Mouse (Mus musculus) gastrocnemius, adult 2 months (tissue): ENCODE data around the gene Tle2. TPM values are rescaled to one million over a fixed set of nuclear protein-coding genes. Genes with fewer than 3 reads are reported as not detected.

Experiments
- DNase-seq: peaks from one replicate; pipeline ENCODE4 v3.0.0; 2022
- H3K27ac ChIP-seq: fragments of 200-600 bp; 2 replicates; pipeline ENCODE4 v1.8.1; 2022; ENCODE audit warnings: mild to moderate bottlenecking
- H3K4me3 ChIP-seq: fragments of 200-600 bp; 2 replicates; pipeline ENCODE4 v1.8.1; 2022; ENCODE audit warnings: mild to moderate bottlenecking, moderate library complexity
- CTCF ChIP-seq: fragments of 200-600 bp; IDR thresholded peaks from 2 replicates; pipeline ENCODE4 v1.8.1; 2022; ENCODE audit warnings: antibody characterized with exemption, mild to moderate bottlenecking, moderate library complexity
- intact Hi-C: fragments of 180-260 bp; cut with DNase I; formaldehyde crosslinking; loops from one replicate; pipeline ENCODE4 v1.15.1; 2025
- total RNA-seq, 2 experiments: library from RNA; stranded (reverse); gene quantifications; 2 replicates each; pipeline ENCODE4 v1.2.3; 2021

Gene Tle2
- total RNA-seq, 2 experiments from 2014 or later: 5.6 to 7.3 TPM

DNA sequence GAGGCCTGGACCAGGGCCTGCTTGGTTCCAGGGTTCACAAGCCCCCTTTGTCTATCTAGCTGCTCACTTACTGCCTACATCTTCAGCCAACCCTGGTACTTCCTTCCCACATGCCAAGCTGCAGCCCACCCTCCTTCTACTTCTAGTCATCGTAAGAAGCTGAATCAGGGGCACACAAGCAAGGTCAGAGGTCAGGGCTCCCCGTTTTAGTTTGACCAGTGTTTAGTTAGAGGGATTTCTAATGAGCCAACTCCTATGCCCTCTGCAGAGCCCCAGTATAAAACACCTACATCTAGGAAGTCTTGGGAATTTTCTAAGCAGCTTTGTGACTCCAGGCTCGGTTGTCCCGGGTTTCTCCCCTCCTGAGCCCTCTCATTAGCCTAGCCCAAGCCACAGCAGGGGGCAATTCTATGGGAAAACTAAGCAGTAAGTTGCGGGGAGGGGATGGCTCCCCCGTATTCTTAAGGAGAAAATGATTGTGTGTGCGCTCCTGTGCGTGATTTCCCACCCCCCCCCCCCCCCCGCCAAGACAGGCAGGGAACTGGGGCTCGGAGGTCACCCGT, 4.0 kb upstream of the Tle2 start:
- peak overlapping the region; percentile 88 for H3K4me3 ChIP-seq
- intact Hi-C loops: no loop called here
- no peak for TF ChIP-seq CTCF
- H3K27ac ChIP-seq: peak overlapping the region; percentile 97
- DNase-seq: no peak

DNA sequence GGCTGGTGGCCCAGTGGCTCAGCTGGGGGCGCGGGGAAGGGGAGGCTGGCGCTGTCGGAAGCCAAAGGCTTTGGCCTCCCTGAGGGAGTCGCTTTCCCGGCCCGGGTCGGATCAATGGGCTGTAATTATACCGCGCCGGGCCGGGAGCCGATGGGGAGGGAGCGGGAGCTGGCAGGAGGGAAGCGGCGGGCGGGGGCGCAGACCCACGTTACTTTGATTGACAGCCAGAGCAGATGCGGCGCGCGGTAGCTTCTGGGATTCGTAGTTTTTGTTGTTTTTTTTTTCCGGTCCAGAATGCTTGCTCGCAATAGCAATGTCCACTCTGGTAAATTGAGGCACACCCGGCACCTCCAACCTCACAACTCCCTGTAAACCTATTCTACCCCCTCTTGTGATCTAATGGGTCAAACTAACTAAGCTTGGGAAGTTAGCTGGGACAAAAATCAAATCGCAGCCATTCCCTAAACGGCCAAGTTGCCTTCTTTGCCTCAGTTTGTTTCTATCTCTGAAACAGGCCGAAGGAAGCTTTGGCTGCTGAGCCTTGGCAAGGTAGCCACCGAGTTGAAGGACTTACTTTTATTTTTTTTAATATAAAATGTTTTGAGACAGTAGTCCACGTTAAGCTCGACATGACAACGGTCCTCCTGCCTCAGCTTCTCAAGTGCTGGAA, 3.4 kb upstream of the Tle2 start:
- peak; percentile 97 for DNase-seq
- no peak for TF ChIP-seq CTCF
- Histone ChIP-seq H3K4me3 (peak overlapping the region; percentile 88), H3K27ac (peak overlapping the region; percentile 97)
- intact Hi-C loops: no loop called here

DNA sequence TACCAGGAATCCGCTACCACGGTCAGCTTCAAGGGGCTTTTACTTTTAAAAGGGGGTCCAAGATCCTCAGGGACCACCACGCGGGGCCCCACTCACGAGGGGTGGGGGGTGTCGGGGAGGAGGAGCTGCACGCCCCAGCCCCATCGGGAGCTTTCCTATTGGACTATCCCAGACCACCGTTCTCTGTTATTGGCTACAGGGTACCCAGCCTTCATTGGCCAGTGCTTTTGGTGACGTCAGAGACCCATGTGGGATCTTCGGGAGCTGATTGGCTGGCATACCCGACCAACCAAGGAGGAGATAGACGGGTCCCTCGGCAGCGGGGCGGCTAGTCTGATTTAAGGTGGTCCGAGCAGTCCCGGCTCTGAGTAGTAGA, 2.9 kb upstream of the Tle2 start:
- TF ChIP-seq CTCF: no peak
- DNase-seq: peak; percentile 99
- H3K4me3 ChIP-seq: peak overlapping the region; percentile 88
- peak overlapping the region; percentile 97 for H3K27ac ChIP-seq
- intact Hi-C loops: no loop called here

DNA sequence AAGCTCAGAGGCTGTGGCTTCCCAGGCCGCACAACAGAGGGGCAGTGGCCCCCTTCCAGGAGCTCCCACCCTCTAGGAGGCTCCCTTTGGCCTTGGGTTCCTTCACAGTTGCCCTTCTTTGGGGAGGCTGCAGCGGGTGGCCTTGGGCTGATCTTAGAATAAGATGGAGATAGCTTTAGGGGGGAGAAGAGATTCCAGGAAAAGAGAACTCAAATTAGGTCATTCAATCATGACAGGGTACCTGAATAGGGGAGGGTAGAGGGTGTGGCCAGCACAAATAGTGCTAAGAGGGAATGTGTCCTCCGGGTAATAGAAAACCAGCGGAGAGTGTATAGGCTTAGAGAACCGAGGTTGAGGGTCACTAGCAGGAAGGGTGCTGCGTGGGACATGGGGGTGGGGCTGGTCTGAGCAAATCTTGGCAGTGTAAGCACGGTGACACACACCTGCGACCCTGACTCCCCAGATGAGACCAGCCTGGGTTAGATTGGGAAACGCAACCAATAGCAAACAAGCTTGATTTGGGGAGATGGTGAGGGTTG, 2.2 kb upstream of the Tle2 start:
- TF ChIP-seq CTCF: no peak
- Histone ChIP-seq H3K4me3 (peak overlapping the region; percentile 88), H3K27ac (peak overlapping the region; percentile 97)
- DNase-seq: no peak
- intact Hi-C loops: no loop called here

DNA sequence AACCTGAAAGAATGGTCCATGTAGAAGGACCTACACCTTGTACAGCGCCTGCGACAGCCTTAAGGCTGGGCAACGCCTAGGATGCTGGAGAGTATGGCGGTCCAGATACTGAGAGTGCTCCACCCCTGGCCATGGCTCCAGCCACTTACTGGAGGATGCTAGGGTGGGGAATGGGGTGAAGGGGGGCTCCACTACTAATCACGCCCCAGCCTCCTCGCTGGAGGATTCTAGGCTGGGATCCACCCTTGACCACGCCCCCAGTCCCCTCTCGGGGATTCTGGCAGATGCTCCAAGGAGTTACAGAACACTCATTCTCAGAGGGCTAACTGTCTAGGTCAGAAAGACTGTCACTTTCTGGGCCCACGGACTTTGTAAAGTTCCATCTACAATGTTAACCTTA, 1.4 kb upstream of the Tle2 start:
- intact Hi-C loops: no loop called here
- H3K4me3 ChIP-seq: peak overlapping the region; percentile 88

DNA sequence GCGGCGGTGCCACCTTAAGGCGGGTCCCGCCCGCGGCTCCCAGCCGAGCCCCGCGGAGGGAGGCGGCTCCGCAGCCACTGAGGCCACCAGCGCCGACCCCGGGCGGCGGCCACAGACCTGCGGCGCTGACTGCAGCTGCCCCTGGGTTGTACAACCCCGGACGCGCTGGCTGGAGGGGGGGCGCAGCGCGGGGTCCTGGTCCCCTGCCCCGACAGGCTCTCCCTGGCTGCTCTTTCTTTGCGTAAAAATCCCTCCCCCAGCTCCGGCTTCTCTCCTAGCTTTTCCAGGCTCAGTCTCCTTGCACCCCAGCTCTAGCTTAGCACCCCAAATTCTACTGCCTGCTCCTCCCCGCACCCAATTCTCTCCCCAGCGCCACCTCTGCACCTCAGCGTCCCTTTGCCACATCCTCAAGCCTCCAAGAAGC, 859 bp downstream of the Tle2 start:
- Histone ChIP-seq H3K27ac (peak overlapping the region; percentile 88), H3K4me3 (peak overlapping the region; percentile 87)
- TF ChIP-seq CTCF: no peak
- intact Hi-C loops: loop anchor here (2.0 kb wide), 1 partner anchor 24 kb away; no protein-coding TSS in a partner anchor
- peak; percentile 79 for DNase-seq

More for the DNA sequence above, 1.4 kb upstream of the Tle2 start:
- peak; percentile 79 for DNase-seq
- no peak for TF ChIP-seq CTCF
- H3K27ac ChIP-seq: peak overlapping the region; percentile 97

DNA sequence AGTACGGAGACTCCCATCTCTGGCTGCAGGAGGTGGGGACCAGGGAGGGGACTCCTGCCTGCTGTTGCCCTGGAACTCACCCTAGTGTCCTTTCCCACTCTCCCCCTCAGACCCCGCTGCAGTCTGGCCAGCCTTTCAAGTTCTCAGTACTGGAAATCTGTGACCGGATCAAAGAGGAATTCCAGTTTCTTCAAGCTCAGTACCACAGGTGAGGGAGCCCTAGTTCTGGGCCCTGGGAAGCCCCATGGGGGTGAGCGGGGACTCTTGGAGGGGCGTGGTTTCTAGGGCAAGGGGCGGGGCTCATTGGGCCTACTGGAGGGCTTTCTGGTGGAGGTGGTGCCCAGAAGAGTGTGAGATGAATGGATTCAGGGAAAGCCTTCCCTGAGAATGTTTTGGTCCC, 1.3 kb downstream of the Tle2 start:
- no peak for DNase-seq
- H3K4me3 ChIP-seq: peak overlapping the region; percentile 87
- intact Hi-C loops: loop anchor here (2.0 kb wide), 1 partner anchor 23 kb away; no protein-coding TSS in a partner anchor
- TF ChIP-seq CTCF: no peak
- peak overlapping the region; percentile 88 for H3K27ac ChIP-seq

DNA sequence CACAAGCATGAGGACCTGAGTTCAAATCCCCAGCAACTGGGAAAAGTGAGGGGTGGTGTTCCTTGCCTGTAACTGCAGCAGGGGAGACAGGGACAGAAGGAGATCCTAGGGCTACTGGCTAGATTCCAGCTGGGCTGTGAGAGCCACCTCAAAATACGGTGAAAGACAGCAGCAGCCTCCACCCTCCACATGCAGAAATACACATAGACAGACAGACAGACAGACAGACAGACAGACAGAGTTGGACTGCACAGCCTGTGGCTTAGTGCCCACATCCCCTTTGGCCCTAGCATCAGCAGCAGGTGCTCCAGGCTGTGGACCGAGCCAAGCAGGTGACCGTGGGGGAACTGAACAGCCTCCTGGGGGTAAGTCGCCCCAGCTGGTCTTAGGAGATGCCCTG, 5.6 kb downstream of the Tle2 start:
- no peak for TF ChIP-seq CTCF
- intact Hi-C loops: no loop called here
- no peak for DNase-seq
- Histone ChIP-seq H3K27ac (no peak overlapping the region), H3K4me3 (no peak overlapping the region)

DNA sequence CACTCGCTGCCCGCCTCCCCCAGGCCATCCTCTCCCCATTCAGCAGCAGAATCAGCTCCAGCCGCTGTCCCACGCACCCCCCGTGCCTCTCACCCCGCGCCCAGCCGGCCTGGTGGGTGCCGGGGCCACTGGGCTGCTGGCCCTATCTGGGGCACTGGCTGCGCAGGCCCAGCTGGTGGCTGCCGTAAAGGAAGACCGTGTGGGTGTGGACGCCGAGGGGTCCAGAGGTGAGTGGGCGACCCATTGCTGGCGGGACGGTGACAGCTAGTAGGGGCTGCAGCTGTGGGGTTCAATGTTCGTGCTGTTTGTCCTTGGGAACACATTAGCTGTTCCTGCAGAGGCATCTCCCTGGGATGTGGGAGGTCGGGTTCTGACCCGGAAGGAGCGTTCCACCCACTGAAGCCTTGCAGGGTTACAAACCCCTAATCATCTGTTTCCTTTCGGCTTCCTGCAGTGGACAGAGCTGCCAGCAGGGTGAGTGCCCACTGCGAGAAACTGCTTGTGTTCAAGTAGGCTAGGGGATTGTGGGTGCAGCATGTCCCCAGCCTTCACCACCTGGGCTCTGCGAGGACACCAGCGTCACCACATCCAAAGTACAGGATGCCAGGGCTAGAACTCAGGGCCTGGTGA, 6.2 kb downstream of the Tle2 start:
- TF ChIP-seq CTCF: no peak
- intact Hi-C loops: no loop called here
- no peak overlapping the region for H3K27ac ChIP-seq
- no peak for DNase-seq
- peak overlapping the region; percentile 7; the same call in 1 of the 2 replicates for H3K4me3 ChIP-seq

DNA sequence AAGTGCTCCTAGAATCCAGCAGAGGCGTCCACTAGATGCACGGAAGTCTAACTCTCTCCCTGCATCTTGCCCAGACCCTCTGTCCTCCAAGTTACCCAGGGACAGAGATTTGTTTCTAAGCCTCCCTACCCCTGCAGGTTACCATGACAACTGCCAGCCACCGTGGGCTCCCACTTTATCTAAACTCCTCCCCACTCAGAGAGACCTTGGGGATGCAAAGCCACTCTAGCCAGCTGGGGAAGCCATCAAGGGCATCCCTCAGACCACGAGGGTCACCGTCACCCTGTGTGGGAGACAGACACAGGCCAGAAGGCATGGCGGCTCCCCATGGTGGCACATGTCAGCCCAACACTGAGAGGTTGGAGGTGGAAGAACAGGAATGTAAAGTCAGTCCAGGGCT, 9.0 kb downstream of the Tle2 start:
- intact Hi-C loops: no loop called here
- no peak for DNase-seq
- no peak overlapping the region for H3K27ac ChIP-seq
- no peak overlapping the region for H3K4me3 ChIP-seq
- no peak for TF ChIP-seq CTCF

DNA sequence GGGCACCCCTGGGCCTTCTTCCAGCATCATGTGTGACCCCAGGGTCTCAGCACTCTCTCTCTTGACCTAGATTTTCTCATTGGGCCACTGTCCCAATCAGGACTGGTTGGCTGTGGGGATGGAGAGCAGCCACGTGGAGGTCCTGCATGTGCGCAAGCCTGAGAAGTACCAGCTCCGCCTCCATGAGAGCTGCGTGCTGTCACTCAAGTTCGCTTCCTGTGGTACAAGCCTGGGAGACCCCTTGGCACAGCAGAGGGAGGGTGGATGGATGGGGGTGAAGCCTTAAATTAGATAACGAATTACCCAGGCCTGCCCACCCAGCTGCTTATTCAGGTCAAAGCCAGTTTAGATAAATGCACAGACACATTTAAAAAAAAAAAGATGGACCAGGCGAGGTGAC, 14.4 kb downstream of the Tle2 start:
- no peak for DNase-seq
- no peak overlapping the region for H3K4me3 ChIP-seq
- no peak overlapping the region for H3K27ac ChIP-seq
- TF ChIP-seq CTCF: no peak
- intact Hi-C loops: no loop called here

DNA sequence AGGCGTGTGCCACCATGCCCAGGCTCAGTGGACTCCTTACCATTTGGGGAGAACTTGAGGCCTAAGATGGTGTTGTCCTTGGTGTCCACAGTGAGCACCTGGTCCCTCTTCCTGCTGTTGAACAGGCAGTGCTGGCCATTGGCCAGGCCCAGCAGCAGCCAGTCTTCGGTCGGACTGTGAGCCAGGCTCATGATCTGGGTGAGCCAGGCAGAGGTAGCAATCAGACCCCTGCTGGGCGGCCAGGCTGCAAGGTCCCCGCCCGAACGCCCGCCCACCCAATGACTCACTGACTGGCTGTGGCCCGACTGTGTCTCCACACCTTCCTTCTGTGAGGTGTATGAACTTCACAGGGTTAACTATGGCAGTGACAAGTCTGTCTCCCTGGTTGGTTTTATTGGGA, 17.5 kb downstream of the Tle2 start:
- no peak for TF ChIP-seq CTCF
- intact Hi-C loops: no loop called here
- Histone ChIP-seq H3K27ac (no peak overlapping the region), H3K4me3 (no peak overlapping the region)
- no peak for DNase-seq

DNA sequence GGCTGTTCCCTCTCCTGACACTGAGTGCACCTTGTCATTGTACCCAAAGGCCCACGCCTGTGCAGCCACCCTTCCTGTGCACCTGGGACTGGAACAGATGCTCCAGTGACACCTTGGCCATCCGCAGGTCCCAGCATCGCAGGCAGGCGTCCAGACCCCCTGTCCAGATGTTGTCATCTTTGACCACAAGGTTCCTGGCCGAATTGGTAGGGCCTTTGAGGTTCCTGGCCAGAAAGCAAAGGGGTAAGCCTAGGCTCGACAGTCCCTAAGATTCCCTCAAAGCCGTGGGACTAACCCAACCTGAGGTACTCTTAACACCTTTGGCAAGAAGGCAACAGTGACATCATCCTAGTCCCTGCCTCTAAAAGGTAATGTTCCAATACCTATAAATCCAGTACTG, 18.3 kb downstream of the Tle2 start:
- DNase-seq: no peak
- intact Hi-C loops: no loop called here
- no peak for TF ChIP-seq CTCF

More for the DNA sequence above, 18.3 kb downstream of the Tle2 start:
- Histone ChIP-seq H3K4me3 (no peak overlapping the region), H3K27ac (no peak overlapping the region)
